Mouse (Mus musculus) embryonic facial prominence, embryonic 14.5 days (tissue): ENCODE data around the gene Gorab. TPM values are rescaled to one million over a fixed set of nuclear protein-coding genes. Genes with fewer than 3 reads are reported as not detected.
A peak's percentile ranks its signal among the peaks of the same experiment; 100 is the strongest.

Source experiments
- ATAC-seq: fragments of 200-750 bp; cut with Nextera tagmentation; 2 replicates; pipeline ENCODE4 v1.8.0; 2017; ENCODE audit warnings: low read depth, moderate number of reproducible peaks, moderate TSS enrichment
- DNase-seq: peaks from one replicate; pipeline ENCODE4 v3.0.0-alpha.2; 2015; ENCODE audit warnings: low spot score
- H3K27ac ChIP-seq: fragments of 300-500 bp; sonication (generic); replicated peaks from 2 replicates; pipeline ENCODE4 v1.5.1; 2014; ENCODE audit warnings: low read depth, mild to moderate bottlenecking, low read length, moderate library complexity
- H3K27me3 ChIP-seq: fragments of 300-500 bp; sonication (generic); replicated peaks from 2 replicates; pipeline ENCODE4 v1.6.1; 2014; ENCODE audit warnings: low read length; ENCODE audit not compliant: control insufficient read depth, insufficient read depth
- H3K36me3 ChIP-seq: fragments of 300-500 bp; sonication (generic); 2 replicates; pipeline ENCODE4 v1.6.1; 2014; ENCODE audit warnings: low read length, mixed read lengths; ENCODE audit not compliant: control insufficient read depth, insufficient read depth
- H3K4me1 ChIP-seq: fragments of 300-500 bp; sonication (generic); 2 replicates; pipeline ENCODE4 v1.6.1; 2014; ENCODE audit warnings: antibody characterized with exemption, low read length; ENCODE audit not compliant: control insufficient read depth, insufficient read depth
- H3K4me2 ChIP-seq: fragments of 300-500 bp; sonication (generic); 2 replicates; pipeline ENCODE4 v1.6.1; 2014; ENCODE audit warnings: low read depth, mild to moderate bottlenecking, low read length, moderate library complexity, mixed read lengths
- H3K4me3 ChIP-seq: fragments of 300-500 bp; sonication (generic); 2 replicates; pipeline ENCODE4 v1.5.1; 2014; ENCODE audit warnings: low read depth, mild to moderate bottlenecking, low read length
- H3K9ac ChIP-seq: fragments of 300-500 bp; sonication (generic); 2 replicates; pipeline ENCODE4 v1.6.1; 2014; ENCODE audit warnings: low read depth, mild to moderate bottlenecking, low read length, moderate library complexity, mixed read lengths
- H3K9me3 ChIP-seq: fragments of 300-500 bp; sonication (generic); 2 replicates; pipeline ENCODE4 v1.6.1; 2016; ENCODE audit warnings: low read length; ENCODE audit not compliant: control insufficient read depth
- WGBS: fragments of 180-500 bp; shearing (Covaris S2); extraction: QIAGEN DNeasy Blood & Tissue Kit; methylation state at CpG from one replicate; pipeline ENCODE4 v1.1.7; 2014; 5-methylcytosine and 5-hydroxymethylcytosine counted together
- polyA plus RNA-seq: library from polyadenylated mRNA; unstranded; fragments of >200 nt; fragmentation: Nextera tagmentation; extraction: Ambion mirVana; gene quantifications from 2 replicates; pipeline ENCODE4 v1.2.1, GENCODE M21; 2014

Gorab gene
- polyA plus RNA-seq, 1 experiment from 2014 or later, result 25.7 TPM

DNA sequence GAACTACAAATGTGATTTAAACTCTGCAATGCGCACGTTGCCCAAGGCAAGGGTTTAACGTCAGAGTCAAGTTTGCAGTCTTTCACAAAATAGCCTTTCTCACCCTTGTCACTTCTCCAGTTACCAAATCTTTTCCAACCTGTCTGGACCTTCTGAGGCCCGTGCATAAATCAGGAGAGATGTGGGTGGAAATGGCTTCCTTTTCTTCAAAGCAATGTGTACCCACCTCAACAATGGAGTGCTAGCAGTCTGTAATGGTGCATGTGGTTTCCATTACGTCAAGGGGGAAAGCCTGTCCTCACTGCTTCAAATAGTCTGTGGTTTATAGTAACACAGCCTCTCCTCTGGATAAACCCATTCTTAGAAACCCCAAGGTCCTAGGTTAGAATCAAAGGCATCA is 29.0 kb downstream of the Gorab start:
- no peak overlapping the region for H3K27ac ChIP-seq
- DNase-seq (no peak), ATAC-seq (no peak)
- 32% methylated on average over 5 of the region's 5 CpGs for WGBS
- peaks cover 5% of the 10 kb centered on the region; the same call in 1 of the 2 replicates for H3K4me1 ChIP-seq
- H3K36me3 ChIP-seq, result no peaks in the 10 kb centered on the region
- no peaks in the 10 kb centered on the region for H3K27me3 ChIP-seq
- no peak overlapping the region for H3K4me3 ChIP-seq
- no peak overlapping the region for H3K4me2 ChIP-seq
- H3K9me3 ChIP-seq, result no peaks in the 10 kb centered on the region
- no peak overlapping the region for H3K9ac ChIP-seq

GRCm38 (mm10) chr1:163362202-163362601 is 41.3 kb downstream of the Gorab start:
- Histone ChIP-seq H3K9me3 (no peaks in the 10 kb centered on the region), H3K4me1 (peaks cover 29% of the 10 kb centered on the region), H3K27me3 (no peaks in the 10 kb centered on the region), H3K4me3 (0 out of 2 replicates have a peak overlapping the region, but pooled peaks have one; percentile 4), H3K9ac (peak overlapping the region; percentile 28; the same call in 1 of the 2 replicates), H3K4me2 (peak overlapping the region; percentile 44), H3K36me3 (no peaks in the 10 kb centered on the region), H3K27ac (peak overlapping the region; percentile 90)
- peak; percentile 92 for DNase-seq
- peak; percentile 71; the same call in 1 of the 2 replicates for ATAC-seq
- WGBS, result 32% methylated on average over 8 of the region's 8 CpGs

- 36% methylated on average over 5 of the region's 5 CpGs for WGBS
- no peaks in the 10 kb centered on the region for H3K27me3 ChIP-seq
- no peaks in the 10 kb centered on the region for H3K9me3 ChIP-seq
- peak overlapping the region; percentile 90 for H3K27ac ChIP-seq
- peak; percentile 71 for DNase-seq
- no peak for ATAC-seq
- no peak overlapping the region for H3K4me3 ChIP-seq
- peaks cover 32% of the 10 kb centered on the region for H3K4me1 ChIP-seq
- H3K9ac ChIP-seq, result peak overlapping the region; percentile 51; the same call in 1 of the 2 replicates
- H3K36me3 ChIP-seq, result no peaks in the 10 kb centered on the region
- peak overlapping the region; percentile 44 for H3K4me2 ChIP-seq
These were observed 42.1 kb downstream of the Gorab start for GRCm38 (mm10) chr1:163361376-163361775.

GRCm38 (mm10) chr1:163360796-163361195 is 42.7 kb downstream of the Gorab start:
- no peak overlapping the region for H3K4me3 ChIP-seq
- peaks cover 35% of the 10 kb centered on the region for H3K4me1 ChIP-seq
- no peaks in the 10 kb centered on the region for H3K36me3 ChIP-seq
- H3K27ac ChIP-seq, result peak overlapping the region; percentile 90
- 35% methylated on average over 6 of the region's 6 CpGs for WGBS
- H3K4me2 ChIP-seq, result peak overlapping the region; percentile 44
- DNase-seq (no peak), ATAC-seq (no peak)
- no peaks in the 10 kb centered on the region for H3K27me3 ChIP-seq
- no peaks in the 10 kb centered on the region for H3K9me3 ChIP-seq
- peak overlapping the region; percentile 51; the same call in 1 of the 2 replicates for H3K9ac ChIP-seq

DNA sequence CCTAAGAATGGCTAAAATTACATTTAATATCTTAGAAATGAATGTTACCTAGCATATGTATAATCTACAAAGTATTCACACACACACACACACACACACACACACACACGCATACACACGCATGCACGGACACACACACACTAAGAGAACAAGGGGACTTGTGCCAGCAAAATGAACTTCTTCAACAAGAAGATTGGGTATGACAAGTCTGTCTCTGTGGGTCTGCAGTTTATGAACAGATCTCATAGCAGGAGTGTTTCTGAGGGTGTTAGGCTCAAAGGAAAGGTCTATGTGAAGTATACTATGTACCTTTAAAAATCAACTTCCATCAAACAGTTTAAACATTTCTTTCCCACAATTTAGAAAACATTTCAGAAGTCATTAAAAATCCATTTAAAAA is 43.9 kb downstream of the Gorab start:
- peaks cover 43% of the 10 kb centered on the region for H3K4me1 ChIP-seq
- ATAC-seq, result no peak
- peak overlapping the region; percentile 55 for H3K4me2 ChIP-seq
- 62% methylated on average over 3 of the region's 3 CpGs for WGBS
- peak overlapping the region; percentile 54 for H3K9ac ChIP-seq
- H3K27ac ChIP-seq, result peak overlapping the region; percentile 86
- peak overlapping the region; percentile 29 for H3K4me3 ChIP-seq
- H3K27me3 ChIP-seq, result no peaks in the 10 kb centered on the region
- no peak for DNase-seq
- no peaks in the 10 kb centered on the region for H3K36me3 ChIP-seq
- no peaks in the 10 kb centered on the region for H3K9me3 ChIP-seq

DNA sequence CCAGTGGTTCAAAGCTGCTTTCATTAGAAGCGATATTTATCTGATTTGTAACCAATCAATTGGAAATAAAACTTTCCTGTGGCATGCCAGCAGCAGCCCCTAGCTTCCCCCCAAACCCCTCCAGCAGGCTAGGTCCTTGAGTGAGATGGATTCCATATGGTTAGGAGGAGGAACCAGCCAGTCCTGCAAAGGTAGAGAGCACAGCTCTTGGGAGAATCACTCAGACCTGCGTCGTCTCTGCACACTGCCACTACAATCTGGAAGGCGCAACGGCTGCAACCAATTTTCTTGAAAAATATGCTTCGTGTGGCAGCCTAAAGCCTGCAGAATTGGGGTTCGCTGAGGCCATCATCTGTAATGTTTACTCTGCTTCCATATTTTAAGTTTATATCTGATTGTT is 45.3 kb downstream of the Gorab start:
- Histone ChIP-seq H3K27me3 (no peaks in the 10 kb centered on the region), H3K4me3 (peak overlapping the region; percentile 29), H3K4me1 (peaks cover 43% of the 10 kb centered on the region), H3K36me3 (no peaks in the 10 kb centered on the region), H3K4me2 (peak overlapping the region; percentile 55), H3K27ac (peak overlapping the region; percentile 86), H3K9me3 (no peaks in the 10 kb centered on the region), H3K9ac (peak overlapping the region; percentile 54)
- DNase-seq, result peak; percentile 55
- 24% methylated on average over 7 of the region's 7 CpGs for WGBS
- no peak for ATAC-seq

GRCm38 (mm10) chr1:163357733-163358132 is 45.7 kb downstream of the Gorab start:
- Histone ChIP-seq H3K27ac (peak overlapping the region; percentile 86), H3K27me3 (no peaks in the 10 kb centered on the region), H3K36me3 (no peaks in the 10 kb centered on the region), H3K9ac (peak overlapping the region; percentile 54), H3K9me3 (no peaks in the 10 kb centered on the region), H3K4me1 (peaks cover 40% of the 10 kb centered on the region), H3K4me2 (peak overlapping the region; percentile 55), H3K4me3 (peak overlapping the region; percentile 29)
- no peak for DNase-seq
- WGBS, result 29% methylated on average over 6 of the region's 6 CpGs
- ATAC-seq, result no peak

DNA sequence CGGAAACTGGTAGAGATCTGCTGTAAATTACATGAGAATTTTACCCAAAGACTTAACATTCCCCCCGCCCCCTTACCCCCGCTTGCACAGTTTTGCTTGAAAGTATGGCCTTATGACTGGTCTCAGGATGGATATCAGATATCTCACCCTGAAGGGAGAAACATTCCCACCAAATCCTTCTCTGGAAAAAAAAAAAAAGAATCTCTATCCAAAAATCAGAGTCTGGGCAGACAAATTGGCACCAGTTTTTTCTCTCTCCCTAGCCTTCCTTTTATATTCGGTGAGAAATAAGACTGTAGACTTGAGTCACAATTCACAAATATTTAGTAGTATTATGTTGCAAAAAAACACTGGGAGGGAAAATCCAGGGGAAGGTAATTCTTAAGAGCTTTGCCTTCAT is 47.3 kb downstream of the Gorab start:
- H3K4me2 ChIP-seq, result no peak overlapping the region
- peaks cover 30% of the 10 kb centered on the region for H3K4me1 ChIP-seq
- H3K9ac ChIP-seq, result no peak overlapping the region
- no peak for ATAC-seq
- 33% methylated on average over 4 of the region's 4 CpGs for WGBS
- no peaks in the 10 kb centered on the region for H3K27me3 ChIP-seq
- peak; percentile 66 for DNase-seq
- no peaks in the 10 kb centered on the region for H3K9me3 ChIP-seq
- no peaks in the 10 kb centered on the region for H3K36me3 ChIP-seq
- no peak overlapping the region for H3K4me3 ChIP-seq
- H3K27ac ChIP-seq, result peak overlapping the region; percentile 55

DNA sequence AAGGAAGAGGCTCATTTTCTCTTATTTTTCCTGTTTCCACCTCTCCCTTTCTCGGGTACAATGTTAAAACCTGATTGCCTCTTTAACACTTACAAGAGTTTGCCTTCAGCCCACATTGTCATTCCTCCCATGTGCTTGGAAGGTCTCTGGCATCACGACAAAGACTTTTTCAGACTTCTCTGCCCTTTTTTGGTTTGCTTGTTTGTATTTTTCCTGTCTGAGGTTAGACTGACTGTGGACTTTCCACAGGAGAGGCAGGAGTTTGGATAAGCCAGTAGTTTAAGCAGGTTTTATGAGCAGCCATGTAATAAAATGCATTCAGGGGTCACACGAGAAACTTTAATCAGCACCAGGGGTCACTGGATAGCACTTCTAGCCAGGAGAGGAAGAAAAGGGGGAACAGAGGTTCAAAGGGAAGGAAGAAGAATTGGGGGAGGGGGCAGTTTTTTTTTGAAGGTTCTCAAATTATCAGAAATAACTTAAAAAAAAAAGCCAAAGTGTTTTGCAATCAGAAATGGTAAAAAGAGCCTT is 47.8 kb downstream of the Gorab start:
- H3K9ac ChIP-seq, result peak overlapping the region; percentile 15; the same call in 1 of the 2 replicates
- peak overlapping the region; percentile 55 for H3K27ac ChIP-seq
- WGBS, result 33% methylated on average over 3 of the region's 3 CpGs
- H3K4me1 ChIP-seq, result peaks cover 28% of the 10 kb centered on the region
- H3K4me3 ChIP-seq, result no peak overlapping the region
- no peaks in the 10 kb centered on the region for H3K27me3 ChIP-seq
- DNase-seq (peak; percentile 47), ATAC-seq (no peak)
- no peaks in the 10 kb centered on the region for H3K9me3 ChIP-seq
- H3K36me3 ChIP-seq, result no peaks in the 10 kb centered on the region
- no peak overlapping the region for H3K4me2 ChIP-seq
